Mouse (Mus musculus) lung, adult 2 months (tissue): ENCODE results near the gene Gm4216.
"Not testable (repeated sequence)": the region's sequence is repeated elsewhere in the genome, so short reads cannot be mapped to it uniquely, and the experiment has no call there.

Source experiments
- CTCF ChIP-seq: fragments of 200-500 bp; IDR thresholded peaks from 2 replicates; pipeline ENCODE4 v1.5.1; 2011; ENCODE audit warnings: mild to moderate bottlenecking, low read length, control low read depth; ENCODE audit not compliant: insufficient read depth
- POLR2A ChIP-seq: fragments of 200-500 bp; IDR thresholded peaks from 2 replicates; pipeline ENCODE4 v1.6.1; 2011; ENCODE audit warnings: low read depth, mild to moderate bottlenecking, control low read depth, low read length, borderline replicate concordance; ENCODE audit errors: extremely low read depth

GRCm38 (mm10) chr7:22984573-22984972 is 35.1 kb downstream of the Gm4216 start, which contains the start of gene Gm4214:
- TF ChIP-seq POLR2A, CTCF: not testable (repeated sequence)
